Mouse (Mus musculus): ENCODE results near the gene S100a5.

Gene S100a5

GRCm38 (mm10) chr3:90600458-90601195, 7.7 kb upstream of the S100a5 start:
- DNase-seq (ENCODE audit: low spot score), result no peak

DNA sequence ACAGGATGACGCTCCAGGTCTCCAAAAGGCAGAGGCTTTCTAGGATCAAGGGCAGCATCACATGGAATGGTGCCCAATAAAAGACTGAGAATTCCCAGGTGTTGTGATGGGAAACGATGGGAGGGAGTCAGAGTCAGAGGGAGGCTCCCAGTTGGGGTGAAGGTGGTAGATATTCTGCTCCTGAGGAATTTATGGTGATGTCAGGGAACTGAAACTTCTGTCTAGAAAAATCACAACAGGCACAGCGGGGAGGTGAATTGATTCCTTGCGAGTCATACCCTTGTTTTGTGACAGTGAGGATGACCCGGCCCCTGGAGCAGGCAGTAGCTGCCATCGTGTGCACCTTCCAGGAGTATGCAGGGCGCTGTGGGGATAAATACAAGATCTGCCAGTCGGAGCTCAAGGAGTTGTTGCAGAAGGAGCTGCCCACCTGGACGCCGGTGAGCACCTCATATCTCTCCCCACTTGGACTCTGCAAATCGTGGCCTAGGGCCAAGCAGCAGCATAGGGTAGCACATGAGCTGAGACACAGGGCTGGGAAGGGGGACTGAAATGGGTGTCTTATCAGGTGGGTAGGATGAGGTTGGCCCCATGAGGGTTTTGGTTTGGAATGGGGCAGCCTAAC, 6.7 kb upstream of the S100a5 start, which contains the start of gene Gm42674:
Gene Gm42674, plus strand, starts transcription at position 419 of the 625 bp plus-strand sequence.
- no peak for DNase-seq (ENCODE audit: low spot score)

- DNase-seq (ENCODE audit: low spot score), result no peak
These were observed 4.7 kb upstream of the S100a5 start, which contains the start of gene S100a4 for GRCm38 (mm10) chr3:90603623-90604022. TSS of gene S100a4 (plus strand) at chr3:90603771.

DNA sequence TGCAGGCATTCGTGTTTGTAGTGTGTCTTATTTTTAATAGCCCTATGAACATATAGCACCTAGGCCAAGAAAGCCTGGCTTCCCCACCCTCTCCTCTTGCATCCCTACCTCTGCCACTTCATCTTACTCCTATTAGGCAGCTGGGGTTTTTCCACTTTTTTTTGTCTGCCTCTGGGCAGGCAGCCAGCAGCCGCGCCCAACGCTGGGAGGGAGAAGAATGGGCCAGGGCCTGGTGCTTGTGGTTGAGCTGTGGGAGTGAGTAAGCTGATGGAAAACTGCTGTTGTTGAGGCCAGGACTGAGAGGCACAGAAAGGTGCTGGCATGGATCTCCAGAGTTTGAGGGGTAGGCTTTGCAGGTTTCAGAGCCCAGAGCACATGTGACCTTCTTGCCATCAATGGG, 3.9 kb upstream of the S100a5 start:
- DNase-seq (ENCODE audit: low spot score), result no peak

GRCm38 (mm10) chr3:90605049-90605448, 3.3 kb upstream of the S100a5 start:
- no peak for DNase-seq (ENCODE audit: low spot score)

DNA sequence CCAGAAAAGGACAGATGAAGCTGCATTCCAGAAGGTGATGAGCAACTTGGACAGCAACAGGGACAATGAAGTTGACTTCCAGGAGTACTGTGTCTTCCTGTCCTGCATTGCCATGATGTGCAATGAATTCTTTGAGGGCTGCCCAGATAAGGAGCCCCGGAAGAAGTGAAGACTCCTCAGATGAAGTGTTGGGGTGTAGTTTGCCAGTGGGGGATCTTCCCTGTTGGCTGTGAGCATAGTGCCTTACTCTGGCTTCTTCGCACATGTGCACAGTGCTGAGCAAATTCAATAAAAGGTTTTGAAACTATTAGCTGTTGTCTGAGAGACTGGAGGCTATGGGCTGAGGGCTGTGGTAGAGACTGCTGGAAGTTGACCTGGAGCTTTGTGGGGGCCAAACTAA, 2.6 kb upstream of the S100a5 start:
- DNase-seq (ENCODE audit: low spot score), result no peak

DNA sequence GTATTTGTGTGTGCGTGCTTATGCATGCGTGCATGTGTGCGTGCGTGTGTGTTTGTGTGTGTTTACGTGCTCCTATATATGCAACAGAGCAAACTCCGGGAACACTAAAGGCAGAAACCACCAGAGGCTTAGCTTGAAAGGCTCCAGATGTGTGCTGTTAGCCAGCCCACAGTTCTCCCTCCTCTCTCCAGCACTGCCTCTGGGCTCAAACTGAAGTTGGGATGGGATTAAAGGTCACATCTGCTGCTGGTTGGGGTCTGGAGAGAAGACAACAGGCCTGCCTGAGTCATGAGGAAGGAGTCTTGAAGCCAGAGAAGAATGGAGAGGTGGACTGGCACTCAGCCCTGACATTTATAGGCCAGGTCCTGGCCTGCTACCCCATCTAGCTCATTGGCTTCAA, 2.1 kb upstream of the S100a5 start:
- peak; percentile 75 for DNase-seq (ENCODE audit: low spot score)

GRCm38 (mm10) chr3:90607361-90607760, 962 bp upstream of the S100a5 start:
- no peak for DNase-seq (ENCODE audit: low spot score)

- DNase-seq (ENCODE audit: low spot score), result no peak
These were observed 779 bp downstream of the S100a5 start for GRCm38 (mm10) chr3:90609102-90609501.

DNA sequence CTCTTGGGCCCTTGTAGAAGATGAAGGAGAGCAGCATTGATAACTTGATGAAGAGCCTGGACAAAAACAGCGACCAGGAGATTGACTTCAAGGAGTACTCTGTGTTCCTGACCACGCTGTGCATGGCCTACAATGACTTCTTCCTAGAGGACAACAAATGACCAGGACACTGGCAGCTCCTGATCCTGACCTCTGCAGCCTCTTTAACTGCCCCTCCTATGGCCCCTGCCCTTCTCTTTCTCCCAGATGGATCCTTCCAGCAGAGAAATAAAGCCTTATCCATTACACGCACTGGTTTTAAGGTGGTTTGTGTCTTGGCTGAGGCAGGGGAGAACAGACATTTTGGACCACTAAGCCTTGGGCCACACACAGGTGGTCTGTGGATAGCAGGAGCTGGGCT, 3.2 kb downstream of the S100a5 start:
- no peak for DNase-seq (ENCODE audit: low spot score)

- DNase-seq (ENCODE audit: low spot score), result no peak
These were observed 3.7 kb downstream of the S100a5 start for GRCm38 (mm10) chr3:90612061-90612460.

- DNase-seq (ENCODE audit: low spot score), result peak; percentile 91
These were observed 4.5 kb downstream of the S100a5 start, which contains the start of gene S100a6 for GRCm38 (mm10) chr3:90612728-90613291. TSS of gene S100a6 (plus strand) at chr3:90612882.

GRCm38 (mm10) chr3:90613461-90614147, 5.3 kb downstream of the S100a5 start:
- DNase-seq (ENCODE audit: low spot score), result no peak

DNA sequence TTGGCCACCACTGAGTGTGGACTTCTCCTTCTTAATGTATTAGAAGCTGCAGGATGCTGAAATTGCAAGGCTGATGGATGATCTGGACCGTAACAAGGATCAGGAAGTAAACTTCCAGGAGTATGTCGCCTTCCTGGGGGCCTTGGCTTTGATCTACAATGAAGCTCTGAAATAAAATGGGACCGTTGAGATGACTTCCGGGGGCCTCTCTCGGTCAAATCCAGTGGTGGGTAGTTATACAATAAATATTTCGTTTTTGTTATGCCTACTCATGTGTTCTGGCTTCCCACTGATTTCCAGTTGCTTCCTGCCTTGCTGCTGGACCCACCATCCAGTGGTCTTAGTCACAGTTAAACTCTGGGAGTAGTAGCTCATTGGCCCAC, 5.8 kb downstream of the S100a5 start:
- DNase-seq (ENCODE audit: low spot score), result no peak

DNA sequence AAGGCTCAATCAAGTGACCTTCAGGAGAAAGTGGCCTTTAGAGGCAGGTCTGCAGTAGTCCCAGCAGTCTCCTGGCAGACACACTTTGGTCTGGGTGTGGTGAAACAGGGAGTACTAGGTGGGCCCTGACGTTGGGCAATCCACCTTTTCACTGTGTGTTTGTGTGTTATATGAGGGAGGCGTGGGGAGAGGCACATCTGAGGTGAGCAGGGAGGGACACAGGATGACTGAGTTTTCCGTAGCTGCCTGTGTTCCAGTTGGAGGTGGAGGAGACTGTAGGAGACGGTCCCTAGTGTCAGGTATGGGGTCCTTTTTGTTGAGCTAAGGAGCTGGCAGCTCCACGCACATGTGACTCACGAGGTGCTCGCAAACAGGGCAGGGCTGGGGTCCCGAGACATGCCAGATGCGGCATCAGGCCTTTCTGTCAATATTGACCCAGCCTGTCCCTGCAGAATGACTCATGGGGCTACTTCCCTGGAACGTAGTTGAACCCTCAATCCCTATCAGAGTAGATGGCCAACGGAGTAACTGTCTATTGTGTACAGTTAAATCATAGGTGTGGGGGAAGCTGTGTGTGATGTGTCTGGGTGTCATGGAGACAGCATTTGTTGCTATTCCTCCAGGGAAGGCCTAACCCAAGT, 6.4 kb downstream of the S100a5 start:
- no peak for DNase-seq (ENCODE audit: low spot score)

- peak; percentile 76 for DNase-seq (ENCODE audit: low spot score)
These were observed 7.1 kb downstream of the S100a5 start for GRCm38 (mm10) chr3:90615415-90615814.

GRCm38 (mm10) chr3:90615911-90616310, 7.6 kb downstream of the S100a5 start:
- no peak for DNase-seq (ENCODE audit: low spot score)

GRCm38 (mm10) chr3:90617586-90617985, 9.3 kb downstream of the S100a5 start:
- no peak for DNase-seq (ENCODE audit: low spot score)

DNA sequence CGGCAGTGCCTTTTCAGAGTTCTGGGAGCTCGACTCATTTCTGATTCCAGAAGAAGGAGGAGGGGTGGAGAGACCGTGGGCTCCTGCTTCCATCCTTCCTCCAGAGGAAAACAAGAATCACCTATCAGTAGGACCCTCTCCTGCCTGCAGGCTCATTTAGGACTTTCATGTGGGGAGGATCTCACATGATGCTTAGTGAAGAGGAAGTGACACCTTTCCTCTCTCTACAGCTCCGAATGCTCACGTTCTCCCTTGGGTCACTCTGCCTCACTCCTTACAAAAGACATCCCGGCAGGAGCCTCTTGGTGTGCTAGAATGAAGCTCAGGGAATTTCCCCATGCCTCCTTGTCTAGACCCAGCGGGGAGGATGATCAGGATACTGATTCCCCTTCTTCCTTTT, 13.2 kb downstream of the S100a5 start:
- DNase-seq (ENCODE audit: low spot score), result no peak

DNA sequence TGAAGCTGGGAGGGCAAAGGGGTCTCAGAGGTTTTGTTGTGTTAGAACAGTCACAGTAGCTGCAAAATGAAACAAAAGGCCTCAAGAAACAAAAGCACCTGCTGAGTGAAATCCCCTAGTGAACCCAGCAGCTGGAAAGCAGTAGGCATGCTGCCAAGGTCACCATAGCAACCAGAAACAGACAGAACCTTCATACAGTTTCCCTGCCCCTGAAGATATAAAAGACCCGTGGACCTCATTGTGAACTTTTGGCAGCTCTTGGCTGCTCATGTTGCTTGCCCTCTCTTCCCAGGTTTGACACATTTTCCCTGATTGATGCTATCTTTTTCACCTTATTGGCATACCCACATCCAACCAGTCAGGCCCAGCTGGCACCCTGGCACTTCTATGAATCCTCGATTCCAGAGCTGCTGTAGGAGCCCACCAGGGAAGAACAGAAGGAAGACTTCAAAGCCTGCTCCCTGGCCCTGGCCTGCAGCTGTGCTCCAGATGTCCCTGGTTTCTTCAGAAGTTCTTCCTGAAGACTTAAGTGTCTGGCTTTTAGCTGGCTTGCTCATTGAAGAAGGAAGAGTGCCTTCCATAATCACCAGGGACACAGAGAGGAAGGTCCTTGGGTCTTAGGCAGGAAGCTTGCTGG, 15.2 kb downstream of the S100a5 start:
- DNase-seq (ENCODE audit: low spot score), result peak; percentile 46

DNA sequence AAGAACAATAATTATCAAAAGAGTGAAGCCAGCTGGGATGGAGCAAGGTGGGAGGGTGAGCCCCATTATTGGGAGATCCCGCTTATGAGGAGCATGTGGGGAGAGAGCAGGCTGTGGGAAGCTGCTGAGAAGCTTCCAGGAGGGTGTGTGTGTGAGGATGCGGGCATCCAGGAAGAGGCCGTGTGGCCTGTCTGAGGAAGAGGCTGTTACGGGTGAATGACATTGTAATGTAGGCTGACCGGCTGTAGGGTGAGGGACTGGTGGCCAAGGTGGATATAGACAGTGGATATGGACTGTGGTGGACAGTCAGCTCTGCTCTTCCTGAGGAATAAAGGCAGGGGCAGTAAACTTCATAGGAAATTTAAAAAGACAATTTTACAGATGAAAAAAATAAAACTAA, 17.2 kb downstream of the S100a5 start:
- no peak for DNase-seq (ENCODE audit: low spot score)

Measured in embryo, embryonic 10 days (tissue).